Mouse (Mus musculus): ENCODE measurements around the gene Hspa4. TPM values are rescaled to one million over a fixed set of nuclear protein-coding genes. Genes with fewer than 3 reads are reported as not detected.

The Hspa4 gene
- 21.3 TPM for polyA plus RNA-seq (2017; shearing (Covaris generic))

DNA sequence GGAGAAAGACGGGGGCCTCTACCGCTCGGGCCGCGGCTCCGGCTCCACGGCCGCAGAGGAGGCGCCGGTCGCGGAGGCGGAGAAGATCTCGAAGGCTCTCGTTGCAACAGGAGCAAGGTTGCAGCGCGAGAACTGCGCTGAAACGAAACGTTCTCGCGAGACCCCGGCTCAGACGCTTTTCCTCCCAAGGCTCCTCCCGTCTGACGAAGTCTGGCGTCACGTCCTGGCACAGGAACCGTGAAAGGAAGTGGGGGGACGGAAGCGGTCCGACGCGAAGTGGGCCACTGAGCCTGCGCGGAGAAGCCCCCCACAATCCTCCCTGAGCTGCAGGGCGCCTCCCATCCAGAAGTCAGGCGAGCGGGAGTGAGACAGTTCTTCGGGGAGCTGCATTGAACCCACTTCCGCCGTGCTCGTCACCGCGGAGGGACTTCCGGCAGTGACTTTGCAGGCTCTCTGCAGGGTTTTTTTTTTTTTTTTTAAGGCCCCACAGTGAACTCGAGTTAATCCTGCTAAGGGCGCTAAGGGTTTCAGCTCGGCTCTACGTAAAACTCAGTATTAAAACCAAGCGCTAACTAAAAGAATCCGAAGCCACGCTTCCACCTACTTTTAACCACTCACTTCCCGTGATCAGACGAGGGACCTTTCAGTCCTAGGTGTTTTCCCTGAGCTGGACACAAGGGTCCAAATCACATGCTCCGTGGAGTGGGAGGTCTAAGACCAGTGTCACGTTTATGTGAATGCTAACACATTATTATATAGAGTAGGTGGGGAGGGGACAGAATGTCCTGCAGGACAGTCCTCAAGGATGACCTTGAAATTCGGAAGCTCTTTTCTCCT, at the start of gene Hspa4:
Gene Hspa4 (minus strand): TSS at position 128 of the 837 bp plus-strand sequence.

DNA sequence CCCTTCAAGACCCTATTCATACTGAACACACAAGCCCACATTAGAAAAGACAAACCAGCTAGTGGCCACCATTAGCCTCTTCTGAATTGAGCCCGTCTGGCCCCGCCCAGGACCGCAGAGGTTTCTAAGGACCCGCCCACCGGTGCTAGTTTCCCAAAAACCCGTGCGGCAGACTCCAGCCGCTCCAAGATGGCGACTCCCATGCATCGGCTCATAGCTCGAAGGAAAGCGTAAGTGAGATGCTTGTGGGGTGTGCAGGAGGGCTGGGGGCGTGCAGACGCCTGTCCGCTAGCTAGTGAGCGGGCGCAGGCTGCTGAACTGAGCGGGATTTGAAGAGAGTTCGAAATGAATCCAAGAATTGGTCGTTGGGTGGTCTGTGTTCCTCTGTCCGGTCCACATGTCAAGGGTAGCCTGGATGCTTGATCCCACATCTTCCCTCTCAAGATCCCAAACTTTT, 24.3 kb upstream of the Hspa4 start, which contains the start of gene Zcchc10:
Gene Zcchc10 (plus strand): TSS at position 168 of the 457 bp plus-strand sequence.

Other genes with a start within 250 kb of the Hspa4 start
- 35.6 TPM for gene Zcchc10, start 24.2 kb upstream of the Hspa4 start, polyA plus RNA-seq (2017; shearing (Covaris generic))
- 11.8 TPM for gene Aff4, start 50.4 kb upstream of the Hspa4 start, polyA plus RNA-seq (2017; shearing (Covaris generic))
- not detected for gene Leap2, start 122.7 kb upstream of the Hspa4 start, polyA plus RNA-seq (2017; shearing (Covaris generic))
- 367 TPM for gene Uqcrq, start 130.4 kb upstream of the Hspa4 start, polyA plus RNA-seq (2017; shearing (Covaris generic))
- 0.61 TPM for gene Gdf9, start 130.6 kb upstream of the Hspa4 start, polyA plus RNA-seq (2017; shearing (Covaris generic))
- not detected for gene Gm10447, start 156.7 kb upstream of the Hspa4 start, polyA plus RNA-seq (2017; shearing (Covaris generic))
- not detected for gene Shroom1, start 156.7 kb upstream of the Hspa4 start, polyA plus RNA-seq (2017; shearing (Covaris generic))
- not detected for gene Gm9837, start 170.0 kb upstream of the Hspa4 start, polyA plus RNA-seq (2017; shearing (Covaris generic))
- gene Gm9945, start 179.7 kb upstream of the Hspa4 start, polyA plus RNA-seq (2017; shearing (Covaris generic)) = not detected
- not detected for gene Sowaha, start 179.8 kb upstream of the Hspa4 start, polyA plus RNA-seq (2017; shearing (Covaris generic))
- 0.62 TPM for gene Sept8, start 218.8 kb upstream of the Hspa4 start, polyA plus RNA-seq (2017; shearing (Covaris generic))

Data from CD4-positive, CD25-positive, alpha-beta regulatory T cell, adult 9 weeks (primary cell).